Mouse (Mus musculus): ENCODE measurements at regions not wholly inside any gene's neighbourhood (a gene's known extent, or its start where the extent isn't known, plus 50 kb on each side); places are given as distances from the start of the nearest gene placed in this dataset.

DNA sequence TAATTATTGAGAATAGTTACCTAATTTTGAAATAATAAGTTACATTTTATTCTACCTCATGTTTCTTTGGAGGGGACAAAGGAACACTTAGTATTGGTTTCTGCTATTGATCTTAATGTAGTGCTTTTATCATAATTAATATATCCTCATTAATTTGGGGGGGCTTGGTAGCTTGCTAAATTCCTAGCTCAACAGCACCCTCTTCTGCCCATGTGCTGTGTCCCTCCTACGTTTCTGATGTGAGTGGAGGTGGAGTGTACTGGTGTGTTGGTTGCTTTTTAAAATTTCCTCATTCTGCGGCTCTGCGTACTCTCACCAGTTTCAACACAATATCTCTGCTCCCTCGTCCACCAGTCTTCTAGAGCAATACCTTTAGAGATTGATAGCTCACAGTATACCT is 105.8 kb downstream of the Tmem18 start:
- no peak for TF ChIP-seq POLR2A (IDR thresholded peaks at IDR 0.05; ENCODE audit: borderline replicate concordance, extremely low read depth, insufficient read depth, insufficient read length, poor library complexity, severe bottlenecking)
- no peak; the same call in 1 of the 2 replicates for TF ChIP-seq CTCF (IDR thresholded peaks at IDR 0.05; ENCODE audit: borderline replicate concordance, extremely low read depth, insufficient read depth, insufficient read length)
